Mouse (Mus musculus) embryo, embryonic 10.5 days (tissue): ENCODE measurements around the gene E2f3.

ENCODE experiments used
- DNase-seq: peaks from one replicate; pipeline ENCODE4 v3.0.0-alpha.2; 2015; ENCODE audit warnings: low spot score

E2f3 gene

GRCm38 (mm10) chr13:29985855-29986755 lies at the start of gene E2f3:
E2f3 (minus strand) TSS chr13:29986063.
- DNase-seq: peak; percentile 99

GRCm38 (mm10) chr13:30034540-30034939 lies 48.7 kb upstream of the E2f3 start:
- DNase-seq: no peak

- DNase-seq: no peak
Observed at GRCm38 (mm10) chr13:30031684-30032335, 45.9 kb upstream of the E2f3 start.

- no peak for DNase-seq
Observed at GRCm38 (mm10) chr13:30027841-30028240, 42.0 kb upstream of the E2f3 start.

GRCm38 (mm10) chr13:30022487-30022886 lies 36.6 kb upstream of the E2f3 start:
- DNase-seq: no peak

- DNase-seq: no peak
Observed at GRCm38 (mm10) chr13:30018573-30018972, 32.7 kb upstream of the E2f3 start.

- DNase-seq: no peak
Observed at GRCm38 (mm10) chr13:30017611-30018010, 31.7 kb upstream of the E2f3 start.

- DNase-seq: no peak
Observed at GRCm38 (mm10) chr13:30014576-30014975, 28.7 kb upstream of the E2f3 start.

- no peak for DNase-seq
Observed at GRCm38 (mm10) chr13:30012226-30012625, 26.4 kb upstream of the E2f3 start.

GRCm38 (mm10) chr13:30008738-30009137 lies 22.9 kb upstream of the E2f3 start:
- DNase-seq: no peak

GRCm38 (mm10) chr13:30005422-30005821 lies 19.6 kb upstream of the E2f3 start:
- no peak for DNase-seq

GRCm38 (mm10) chr13:30004849-30005248 lies 19.0 kb upstream of the E2f3 start:
- DNase-seq: no peak

GRCm38 (mm10) chr13:30003169-30003568 lies 17.3 kb upstream of the E2f3 start:
- peak; percentile 10 for DNase-seq

GRCm38 (mm10) chr13:30001041-30001440 lies 15.2 kb upstream of the E2f3 start:
- peak; percentile 45 for DNase-seq

- DNase-seq: no peak
Observed at GRCm38 (mm10) chr13:29987956-29988355, 2.1 kb upstream of the E2f3 start.

- DNase-seq: no peak
Observed at GRCm38 (mm10) chr13:29986756-29987120, 875 bp upstream of the E2f3 start.

- DNase-seq: peak; percentile 56
Observed at GRCm38 (mm10) chr13:29985101-29985854, 585 bp downstream of the E2f3 start.

GRCm38 (mm10) chr13:29984286-29985100 lies 1.4 kb downstream of the E2f3 start:
- peak; percentile 82 for DNase-seq

GRCm38 (mm10) chr13:29983523-29984191 lies 2.2 kb downstream of the E2f3 start:
- peak; percentile 67 for DNase-seq

- peak; percentile 52 for DNase-seq
Observed at GRCm38 (mm10) chr13:29983037-29983436, 2.8 kb downstream of the E2f3 start.

GRCm38 (mm10) chr13:29982400-29982799 lies 3.5 kb downstream of the E2f3 start:
- DNase-seq: no peak
